Mouse (Mus musculus): ENCODE measurements at regions not wholly inside any gene's neighbourhood (a gene's known extent, or its start where the extent isn't known, plus 50 kb on each side); places are given as distances from the start of the nearest gene placed in this dataset.

DNA sequence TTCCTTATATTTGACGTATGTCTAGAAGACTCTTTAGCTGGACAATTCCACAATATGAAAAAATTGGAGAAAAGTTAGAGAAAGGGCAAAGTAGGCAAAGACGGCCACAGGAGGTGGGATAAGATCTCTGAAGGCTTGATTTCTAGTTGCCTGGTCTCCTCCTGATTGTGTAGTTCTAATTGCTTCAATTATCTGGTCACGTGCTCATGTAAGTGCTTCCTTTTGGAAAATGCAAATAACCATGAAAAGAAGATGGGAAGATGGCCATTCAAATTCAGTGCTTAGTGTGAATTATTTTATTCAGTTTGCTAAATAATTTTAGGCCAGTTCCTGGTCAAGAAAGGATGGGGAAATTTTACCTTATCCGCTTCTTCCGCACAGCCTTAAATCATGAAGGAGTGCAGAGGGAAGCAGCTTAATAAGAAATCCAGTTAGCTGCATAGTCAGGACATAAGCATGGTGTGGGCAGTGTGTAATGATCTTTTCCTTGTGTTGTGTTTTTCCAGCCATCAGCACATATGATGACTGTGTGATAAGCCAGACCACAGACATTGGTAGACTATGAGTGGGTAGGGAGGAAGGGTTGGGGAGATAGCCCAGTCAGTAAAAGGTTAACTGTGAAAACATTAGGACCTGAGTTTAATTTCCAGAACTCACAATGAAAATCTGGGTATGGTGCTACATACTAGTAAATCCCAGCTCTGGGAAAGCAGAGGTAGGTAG lies 267.7 kb upstream of the Nmur2 start:
- Histone ChIP-seq H3K4me1 (ENCODE audit: insufficient read depth, low read length) (no peaks in the 10 kb centered on the region), H3K4me3 (ENCODE audit: low read length) (no peak overlapping the region), H3K4me2 (replicated peaks; ENCODE audit: low read depth, low read length) (no peak overlapping the region), H3K9ac (replicated peaks; ENCODE audit: low read length) (no peak overlapping the region), H3K36me3 (ENCODE audit: insufficient read depth, low read length) (no peaks in the 10 kb centered on the region), H3K9me3 (ENCODE audit: low read length) (no peaks in the 10 kb centered on the region), H3K27me3 (ENCODE audit: insufficient read depth, low read length) (no peaks in the 10 kb centered on the region), H3K27ac (ENCODE audit: low read length) (no peak overlapping the region)
- ATAC-seq (ENCODE audit: low FRiP score, low TSS enrichment) = no peak
- WGBS = 91% methylated on average over 5 of the region's 5 CpGs

GRCm38 (mm10) chr11:56307051-56307450 lies 266.2 kb upstream of the Nmur2 start:
- H3K27me3 ChIP-seq (ENCODE audit: insufficient read depth, low read length) = no peaks in the 10 kb centered on the region
- no peak overlapping the region for H3K27ac ChIP-seq (ENCODE audit: low read length)
- H3K9me3 ChIP-seq (ENCODE audit: low read length) = no peaks in the 10 kb centered on the region
- H3K4me2 ChIP-seq (replicated peaks; ENCODE audit: low read depth, low read length) = no peak overlapping the region
- 30% methylated on average over 3 of the region's 3 CpGs for WGBS
- no peaks in the 10 kb centered on the region for H3K4me1 ChIP-seq (ENCODE audit: insufficient read depth, low read length)
- H3K9ac ChIP-seq (replicated peaks; ENCODE audit: low read length) = no peak overlapping the region
- ATAC-seq (ENCODE audit: low FRiP score, low TSS enrichment) = no peak
- H3K36me3 ChIP-seq (ENCODE audit: insufficient read depth, low read length) = no peaks in the 10 kb centered on the region
- no peak overlapping the region for H3K4me3 ChIP-seq (ENCODE audit: low read length)

DNA sequence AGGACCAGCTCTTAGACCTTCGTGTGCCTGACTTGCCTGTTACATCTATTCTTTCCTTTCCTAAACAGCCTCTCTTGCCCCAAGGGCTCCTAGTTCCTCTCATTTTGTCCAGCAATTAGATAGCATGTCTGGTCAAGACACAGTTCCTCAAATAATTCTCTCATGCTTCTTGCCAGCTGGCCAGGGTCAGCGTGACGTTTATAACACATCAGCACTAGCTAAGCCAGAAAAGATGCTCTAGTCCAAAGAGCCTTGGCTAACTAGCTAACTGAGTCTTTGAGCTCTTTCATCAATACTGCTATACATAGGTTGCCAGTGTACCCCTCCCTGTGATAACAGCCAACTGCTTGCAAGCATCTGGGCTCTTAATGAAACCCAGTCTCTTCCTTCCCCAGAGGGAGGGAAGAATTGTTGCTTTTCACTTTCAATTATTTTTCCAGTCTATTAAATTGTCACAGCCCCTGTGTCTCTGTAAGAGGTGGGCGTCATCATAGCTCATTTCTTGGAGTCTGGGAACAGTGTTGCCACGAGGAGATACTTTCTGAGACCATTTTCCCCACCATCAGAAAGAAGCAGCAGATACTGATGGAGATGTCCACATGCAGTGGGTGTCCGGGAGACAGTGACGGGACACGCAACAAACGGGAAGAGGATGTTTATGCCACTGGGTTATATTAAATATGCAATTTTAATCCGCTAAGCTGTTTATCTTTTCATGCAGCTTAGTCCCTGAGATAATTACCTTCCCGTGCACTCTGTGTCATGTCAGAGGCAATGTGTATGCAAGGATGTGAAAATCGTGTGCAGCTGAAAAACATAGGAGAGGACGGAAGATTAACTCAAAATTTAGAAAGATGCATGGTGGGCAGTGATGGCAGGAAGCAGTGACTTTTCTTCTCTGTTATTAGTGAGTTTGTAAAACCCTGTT lies 250.1 kb upstream of the Nmur2 start:
- Histone ChIP-seq H3K36me3 (ENCODE audit: insufficient read depth, low read length) (no peaks in the 10 kb centered on the region), H3K4me2 (replicated peaks; ENCODE audit: low read depth, low read length) (no peak overlapping the region), H3K9ac (replicated peaks; ENCODE audit: low read length) (no peak overlapping the region), H3K27ac (ENCODE audit: low read length) (no peak overlapping the region), H3K4me3 (ENCODE audit: low read length) (no peak overlapping the region), H3K4me1 (ENCODE audit: insufficient read depth, low read length) (no peaks in the 10 kb centered on the region), H3K9me3 (ENCODE audit: low read length) (no peaks in the 10 kb centered on the region), H3K27me3 (ENCODE audit: insufficient read depth, low read length) (no peaks in the 10 kb centered on the region)
- WGBS = 82% methylated on average over 13 of the region's 13 CpGs
- ATAC-seq (ENCODE audit: low FRiP score, low TSS enrichment) = no peak

DNA sequence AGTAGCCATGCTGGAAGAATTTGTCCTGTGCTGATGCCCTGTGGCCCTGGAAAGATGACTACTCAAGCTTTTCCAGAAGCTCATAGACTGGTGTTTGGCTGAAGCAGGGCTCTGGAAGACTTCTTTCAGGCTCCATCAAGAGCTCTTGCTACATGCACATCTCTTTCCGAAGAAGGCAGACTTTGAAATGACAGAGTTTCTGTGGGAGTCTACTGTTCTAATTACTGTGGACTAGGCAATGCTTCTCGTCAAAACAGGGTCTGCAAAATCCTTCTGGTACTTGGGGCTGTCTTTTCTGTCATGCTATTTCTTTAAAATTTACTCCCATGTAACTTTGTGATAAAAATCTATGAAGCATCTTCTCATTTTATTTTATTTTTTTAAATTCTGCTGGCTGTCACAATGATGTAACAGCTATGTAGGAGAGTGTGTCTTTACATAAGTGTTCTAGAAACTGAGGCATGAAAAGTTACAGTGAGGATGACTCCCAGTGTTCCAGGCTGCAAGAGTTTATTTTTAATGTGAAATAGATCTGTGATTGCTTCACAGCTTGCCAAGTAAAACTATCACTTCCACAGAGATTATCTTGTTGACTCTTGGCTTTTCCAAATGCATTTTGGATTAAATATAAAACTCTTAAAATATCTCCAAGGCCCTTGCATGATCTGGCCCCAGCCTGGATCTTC lies 244.9 kb upstream of the Nmur2 start:
- Histone ChIP-seq H3K4me1 (ENCODE audit: insufficient read depth, low read length) (no peaks in the 10 kb centered on the region), H3K27ac (ENCODE audit: low read length) (no peak overlapping the region), H3K36me3 (ENCODE audit: insufficient read depth, low read length) (no peaks in the 10 kb centered on the region), H3K4me3 (ENCODE audit: low read length) (no peak overlapping the region), H3K4me2 (replicated peaks; ENCODE audit: low read depth, low read length) (no peak overlapping the region), H3K27me3 (ENCODE audit: insufficient read depth, low read length) (no peaks in the 10 kb centered on the region), H3K9ac (replicated peaks; ENCODE audit: low read length) (no peak overlapping the region), H3K9me3 (ENCODE audit: low read length) (no peaks in the 10 kb centered on the region)
- 43% methylated on average over 2 of the region's 2 CpGs for WGBS
- no peak for ATAC-seq (ENCODE audit: low FRiP score, low TSS enrichment)

- Histone ChIP-seq H3K36me3 (ENCODE audit: insufficient read depth, low read length) (no peaks in the 10 kb centered on the region), H3K27ac (ENCODE audit: low read length) (no peak overlapping the region), H3K4me3 (ENCODE audit: low read length) (no peak overlapping the region), H3K27me3 (ENCODE audit: insufficient read depth, low read length) (no peaks in the 10 kb centered on the region), H3K4me2 (replicated peaks; ENCODE audit: low read depth, low read length) (no peak overlapping the region), H3K4me1 (ENCODE audit: insufficient read depth, low read length) (no peaks in the 10 kb centered on the region), H3K9ac (replicated peaks; ENCODE audit: low read length) (no peak overlapping the region), H3K9me3 (ENCODE audit: low read length) (no peaks in the 10 kb centered on the region)
- no peak for ATAC-seq (ENCODE audit: low FRiP score, low TSS enrichment)
- WGBS = 76% methylated on average over 4 of the region's 4 CpGs
Measured at GRCm38 (mm10) chr11:56281201-56281600, 240.4 kb upstream of the Nmur2 start.

DNA sequence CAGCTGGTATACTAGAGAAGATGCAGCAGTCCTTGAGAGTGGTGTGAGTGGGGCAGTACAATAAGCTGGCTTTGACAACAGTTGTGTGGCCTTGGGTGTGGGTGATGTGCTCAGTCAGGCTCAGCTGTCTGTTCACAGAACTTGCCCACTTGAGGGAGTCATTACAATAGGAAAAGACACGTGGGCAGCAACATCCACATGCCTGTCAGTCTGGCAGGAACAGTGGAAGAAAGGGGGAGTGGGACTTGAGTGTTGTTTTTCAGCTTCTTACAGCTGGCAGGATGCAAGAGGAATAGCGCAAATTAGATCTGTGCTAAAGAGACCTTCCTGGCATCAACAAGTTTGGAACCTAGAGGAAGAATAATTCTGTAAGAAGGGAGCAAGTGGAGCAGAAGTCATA lies 239.4 kb upstream of the Nmur2 start:
- 50% methylated on average over 2 of the region's 2 CpGs for WGBS
- H3K4me1 ChIP-seq (ENCODE audit: insufficient read depth, low read length) = no peaks in the 10 kb centered on the region
- ATAC-seq (ENCODE audit: low FRiP score, low TSS enrichment) = no peak
- H3K9me3 ChIP-seq (ENCODE audit: low read length) = no peaks in the 10 kb centered on the region
- no peak overlapping the region for H3K27ac ChIP-seq (ENCODE audit: low read length)
- H3K4me3 ChIP-seq (ENCODE audit: low read length) = no peak overlapping the region
- H3K27me3 ChIP-seq (ENCODE audit: insufficient read depth, low read length) = no peaks in the 10 kb centered on the region
- H3K36me3 ChIP-seq (ENCODE audit: insufficient read depth, low read length) = no peaks in the 10 kb centered on the region
- no peak overlapping the region for H3K9ac ChIP-seq (replicated peaks; ENCODE audit: low read length)
- H3K4me2 ChIP-seq (replicated peaks; ENCODE audit: low read depth, low read length) = no peak overlapping the region

GRCm38 (mm10) chr11:56269915-56270493 lies 229.2 kb upstream of the Nmur2 start:
- H3K36me3 ChIP-seq (ENCODE audit: insufficient read depth, low read length) = no peaks in the 10 kb centered on the region
- no peak overlapping the region for H3K4me2 ChIP-seq (replicated peaks; ENCODE audit: low read depth, low read length)
- H3K9me3 ChIP-seq (ENCODE audit: low read length) = no peaks in the 10 kb centered on the region
- H3K9ac ChIP-seq (replicated peaks; ENCODE audit: low read length) = no peak overlapping the region
- ATAC-seq (ENCODE audit: low FRiP score, low TSS enrichment) = no peak
- 35% methylated on average over 3 of the region's 3 CpGs for WGBS
- H3K27me3 ChIP-seq (ENCODE audit: insufficient read depth, low read length) = no peaks in the 10 kb centered on the region
- no peaks in the 10 kb centered on the region for H3K4me1 ChIP-seq (ENCODE audit: insufficient read depth, low read length)
- no peak overlapping the region for H3K27ac ChIP-seq (ENCODE audit: low read length)
- H3K4me3 ChIP-seq (ENCODE audit: low read length) = no peak overlapping the region

DNA sequence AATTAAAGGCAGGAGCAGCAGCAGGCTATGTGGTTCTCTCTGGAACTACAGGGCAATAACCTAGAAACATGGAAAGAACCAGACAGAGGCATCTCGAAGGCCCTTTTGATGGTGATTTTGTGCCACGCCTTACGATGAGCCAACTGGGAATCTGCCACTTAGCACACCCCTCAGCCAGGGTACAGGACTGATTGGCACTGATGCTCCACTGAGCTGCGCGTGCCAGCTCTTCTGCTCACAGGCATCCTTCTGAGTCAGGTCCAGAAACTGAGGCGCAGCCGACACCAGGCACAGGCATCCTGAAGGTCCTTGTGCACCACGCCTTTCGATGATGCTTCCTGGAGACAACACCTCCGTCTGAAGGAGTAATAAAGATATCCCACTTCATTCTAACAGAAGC lies 221.9 kb upstream of the Nmur2 start:
- Histone ChIP-seq H3K4me2 (replicated peaks; ENCODE audit: low read depth, low read length) (no peak overlapping the region), H3K4me3 (ENCODE audit: low read length) (no peak overlapping the region), H3K36me3 (ENCODE audit: insufficient read depth, low read length) (no peaks in the 10 kb centered on the region), H3K4me1 (ENCODE audit: insufficient read depth, low read length) (no peaks in the 10 kb centered on the region), H3K27ac (ENCODE audit: low read length) (no peak overlapping the region), H3K27me3 (ENCODE audit: insufficient read depth, low read length) (no peaks in the 10 kb centered on the region), H3K9me3 (ENCODE audit: low read length) (no peaks in the 10 kb centered on the region), H3K9ac (replicated peaks; ENCODE audit: low read length) (no peak overlapping the region)
- no peak for ATAC-seq (ENCODE audit: low FRiP score, low TSS enrichment)
- WGBS = 94% methylated on average over 10 of the region's 10 CpGs

GRCm38 (mm10) chr11:56256356-56256755 lies 215.5 kb upstream of the Nmur2 start:
- no peak for ATAC-seq (ENCODE audit: low FRiP score, low TSS enrichment)
- no peaks in the 10 kb centered on the region for H3K9me3 ChIP-seq (ENCODE audit: low read length)
- WGBS = 84% methylated on average over 2 of the region's 2 CpGs

More at GRCm38 (mm10) chr11:56256356-56256755, 215.5 kb upstream of the Nmur2 start:
- Histone ChIP-seq H3K27me3 (ENCODE audit: insufficient read depth, low read length) (no peaks in the 10 kb centered on the region), H3K36me3 (ENCODE audit: insufficient read depth, low read length) (no peaks in the 10 kb centered on the region), H3K4me1 (ENCODE audit: insufficient read depth, low read length) (no peaks in the 10 kb centered on the region), H3K9ac (replicated peaks; ENCODE audit: low read length) (no peak overlapping the region), H3K27ac (ENCODE audit: low read length) (no peak overlapping the region), H3K4me2 (replicated peaks; ENCODE audit: low read depth, low read length) (no peak overlapping the region), H3K4me3 (ENCODE audit: low read length) (no peak overlapping the region)
